Mouse (Mus musculus) olfactory bulb, adult 2 months (tissue): ENCODE results near the gene Eva1b.

Experiments used
- CTCF ChIP-seq: fragments of 200-500 bp; IDR thresholded peaks from 2 replicates; pipeline ENCODE4 v1.5.1; 2012; ENCODE audit warnings: low read depth, mild to moderate bottlenecking, low read length, moderate library complexity; ENCODE audit not compliant: insufficient read depth
- POLR2A ChIP-seq: fragments of 200-500 bp; IDR thresholded peaks from 2 replicates; pipeline ENCODE4 v1.6.1; 2012; ENCODE audit warnings: mild to moderate bottlenecking, low read depth, low read length, moderate library complexity; ENCODE audit not compliant: insufficient read depth

GRCm38 (mm10) chr4:126194916-126195315 is 47.4 kb downstream of the Eva1b start:
- TF ChIP-seq CTCF (no peak), POLR2A (no peak)
